Mouse (Mus musculus) small intestine, adult 2 months (tissue): Measurements from ENCODE around the gene Tex29.

Experiments used
- CTCF ChIP-seq: fragments of 200-500 bp; IDR thresholded peaks from 2 replicates; pipeline ENCODE4 v1.5.1; 2012; ENCODE audit warnings: low read depth, mild to moderate bottlenecking, control low read depth, inconsistent platforms, low read length, moderate library complexity, mixed read lengths; ENCODE audit not compliant: insufficient replicate concordance, insufficient read length; ENCODE audit errors: extremely low read depth
- POLR2A ChIP-seq: fragments of 200-500 bp; IDR thresholded peaks from 2 replicates; pipeline ENCODE4 v1.6.1; 2012; ENCODE audit warnings: low read depth, mild to moderate bottlenecking, control low read depth, inconsistent platforms, low read length, moderate library complexity

DNA sequence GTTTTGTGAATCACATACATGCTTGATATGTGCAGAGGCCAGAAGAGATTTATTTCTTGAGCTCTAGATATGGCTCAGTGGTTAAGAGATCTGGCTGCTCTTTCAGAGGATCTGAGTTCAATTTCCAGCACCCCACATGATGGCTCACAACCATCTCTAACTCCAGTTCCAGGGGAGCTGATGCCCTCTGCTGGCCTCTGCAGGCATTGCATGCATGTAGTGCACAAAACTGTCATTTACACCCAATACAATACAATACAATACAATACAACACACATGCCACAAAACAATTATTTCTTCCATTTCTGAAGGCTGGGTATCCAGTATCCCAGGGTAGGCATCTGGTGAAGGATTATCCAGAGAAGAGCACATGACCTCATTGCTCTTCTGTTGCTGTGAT, 27.6 kb downstream of the Tex29 start:
- TF ChIP-seq CTCF: peak; percentile 39; the same call in 1 of the 2 replicates
- TF ChIP-seq POLR2A: no peak
